Mouse (Mus musculus) gastrocnemius, postnatal 36 days (tissue): ENCODE data around the gene Mettl7a2. TPM values are rescaled to one million over a fixed set of nuclear protein-coding genes. Genes with fewer than 3 reads are reported as not detected.
"Not testable (repeated sequence)": the region's sequence is repeated elsewhere in the genome, so short reads cannot be mapped to it uniquely, and the experiment has no call there.

Experiments
- DNase-seq, 2 experiments: peaks; one replicate each; pipeline ENCODE4 v3.0.0; 2022
- intact Hi-C: fragments of 180-260 bp; cut with DNase I; formaldehyde crosslinking; loops from one replicate; pipeline ENCODE4 v1.15.1; 2025
- long read RNA-seq, 2 experiments: library from polyadenylated mRNA; stranded (forward); transcript quantifications; one replicate each; pipeline ENCODE4 v2.0.0; 2021
- total RNA-seq, 2 experiments: library from RNA; stranded (reverse); gene quantifications; 2 replicates each; pipeline ENCODE4 v1.2.3; 2021

Gene Mettl7a2
- under 1 TPM; 0.20 to 0.25 TPM for total RNA-seq
- long read RNA-seq, experiment 1: 0 reads
- long read RNA-seq, experiment 2: 0 reads

DNA sequence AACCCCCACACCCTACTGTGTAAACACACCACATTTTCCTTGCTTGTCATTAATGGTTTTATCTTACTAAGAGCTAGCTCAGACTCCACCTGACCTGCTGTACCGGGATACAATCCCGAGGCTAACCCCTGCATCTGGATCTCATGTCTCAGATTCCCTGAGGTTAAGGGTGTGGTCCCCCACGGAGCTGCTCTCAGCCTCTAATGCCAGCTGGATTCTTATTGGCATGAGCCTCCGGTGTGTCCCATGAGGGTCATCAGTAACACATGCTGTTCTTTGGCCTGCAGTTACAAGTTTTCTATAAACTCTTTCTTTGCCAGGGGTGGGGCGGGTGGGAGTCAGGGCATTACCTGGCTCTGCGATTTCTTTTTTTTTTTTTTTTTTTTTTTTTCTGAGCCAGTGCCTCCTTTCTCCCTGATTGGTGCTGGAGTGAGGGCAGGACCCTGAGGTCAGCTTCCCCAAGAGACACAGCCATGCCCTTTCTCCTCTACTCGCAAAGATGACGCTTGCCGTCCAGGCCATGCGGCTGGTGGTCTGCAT, at the start of gene Mettl7a2, which contains the start of gene Methig1:
Gene Mettl7a2 (plus strand): TSS at position 490 of the 540 bp plus-strand sequence.
Gene Methig1 (plus strand): TSS at position 439 of the 540 bp plus-strand sequence.
- intact Hi-C loops: no loop called here
- no peak for DNase-seq

DNA sequence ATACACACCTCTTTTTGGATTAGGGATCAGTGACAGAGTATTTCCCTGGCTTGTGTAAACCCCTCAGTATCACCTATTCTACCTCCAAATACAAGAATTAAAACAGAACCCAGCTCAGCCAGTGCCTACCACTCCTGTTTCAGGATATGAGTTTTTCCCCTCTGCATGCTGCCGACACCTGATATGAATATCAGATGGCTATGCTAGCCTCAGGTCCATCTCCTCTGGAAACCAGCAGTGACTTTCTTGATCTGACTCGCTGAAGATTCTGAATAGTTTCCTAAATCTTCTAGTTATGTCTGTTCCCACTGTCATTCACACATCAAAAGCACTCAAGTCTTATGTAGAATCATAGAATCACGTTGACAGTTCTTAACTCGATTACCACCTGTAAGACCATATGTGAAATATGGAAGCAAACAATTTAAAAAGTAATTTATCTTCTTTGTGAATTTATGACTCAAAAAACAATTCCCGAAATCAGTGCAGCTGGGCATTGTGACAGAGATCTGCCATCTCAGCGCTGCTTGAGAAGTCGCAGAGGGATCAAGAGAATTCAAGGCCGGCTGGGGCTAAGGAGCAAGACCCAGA, 49.5 kb upstream of the Mettl7a2 start:
- intact Hi-C loops: no loop called here
- DNase-seq: no peak

GRCm38 (mm10) chr15:100304019-100304991, 48.7 kb upstream of the Mettl7a2 start, which contains the start of gene Mettl7a1:
Gene Mettl7a1 (plus strand): TSS chr15:100304140.
- peak; percentile 82 to 84 for DNase-seq
- intact Hi-C loops: no loop called here

DNA sequence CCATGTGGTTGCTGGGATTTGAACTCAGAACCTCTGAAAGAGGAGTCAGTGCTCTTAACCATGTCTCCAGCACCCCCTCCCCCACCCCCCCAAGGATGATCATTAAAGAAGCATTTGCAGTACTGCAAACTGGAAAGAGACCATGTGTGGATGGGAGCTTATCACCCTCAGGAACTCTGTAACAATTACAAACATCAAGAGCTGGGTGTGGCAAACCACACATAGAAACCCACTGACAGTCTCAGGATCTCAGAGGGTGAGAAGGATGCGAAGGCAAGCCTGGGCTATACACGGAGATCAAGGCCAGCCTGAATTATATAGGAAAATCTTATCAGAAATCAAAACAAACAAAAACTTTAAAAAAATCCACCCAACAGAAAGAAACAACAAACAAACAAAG, 46.8 kb upstream of the Mettl7a2 start:
- DNase-seq: no peak
- intact Hi-C loops: no loop called here

DNA sequence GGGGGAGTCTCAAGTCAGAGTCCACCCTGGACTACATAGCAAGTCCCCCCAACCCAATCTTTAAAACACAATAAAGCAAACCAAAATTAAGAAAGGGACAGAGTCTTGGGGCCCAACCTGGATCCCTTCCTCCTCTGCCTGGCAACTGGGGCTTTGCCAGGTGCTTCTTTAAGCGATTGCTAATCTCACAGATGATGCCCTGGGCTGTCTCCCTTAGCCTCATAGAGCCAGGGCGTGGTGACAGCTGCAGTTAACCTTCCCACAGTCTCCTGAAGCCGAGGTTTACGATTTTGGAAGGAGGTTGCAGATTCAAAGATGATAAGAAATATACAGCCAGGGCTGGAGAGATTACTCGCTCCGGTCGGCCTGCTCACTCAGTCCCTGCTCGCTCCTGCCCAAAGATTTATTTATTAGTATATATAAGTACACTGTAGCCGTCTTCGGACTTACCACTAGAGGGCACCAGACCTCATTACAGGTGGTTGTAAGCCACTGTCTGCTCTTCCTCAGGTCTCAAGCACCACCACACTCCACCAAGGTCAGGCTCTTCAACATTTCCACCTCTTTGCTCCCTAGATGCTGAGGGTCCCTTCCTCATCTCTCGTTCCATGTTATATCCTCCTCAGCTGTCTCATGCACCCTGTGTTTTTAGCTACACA, 45.4 kb upstream of the Mettl7a2 start:
- DNase-seq, intact Hi-C loops: not testable (repeated sequence)

DNA sequence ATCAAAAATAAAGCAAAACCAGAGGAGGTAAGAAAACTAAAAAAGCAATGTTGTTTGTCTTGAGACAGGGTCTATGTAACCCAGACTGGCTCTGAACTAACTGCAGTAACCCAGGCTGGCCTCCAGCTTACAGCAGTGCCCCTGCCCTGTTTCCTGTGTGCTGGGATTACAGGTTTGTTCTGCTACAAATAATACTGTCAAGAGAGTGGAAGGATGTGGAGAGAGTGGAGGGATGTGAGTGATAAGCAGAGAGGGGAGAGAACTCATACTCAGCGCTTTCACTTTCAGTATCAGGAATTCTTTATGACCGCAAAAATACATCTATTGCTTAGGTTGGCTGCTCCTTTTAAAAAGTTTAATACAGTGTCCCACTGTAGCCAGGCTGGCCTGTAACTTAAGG, 40.7 kb upstream of the Mettl7a2 start:
- intact Hi-C loops: no loop called here
- DNase-seq: no peak

- DNase-seq: no peak
- intact Hi-C loops: loop anchor here (5.0 kb wide), 1 partner anchor 47 kb away; no protein-coding TSS in a partner anchor
Observed at GRCm38 (mm10) chr15:100314448-100315145, 38.4 kb upstream of the Mettl7a2 start.

DNA sequence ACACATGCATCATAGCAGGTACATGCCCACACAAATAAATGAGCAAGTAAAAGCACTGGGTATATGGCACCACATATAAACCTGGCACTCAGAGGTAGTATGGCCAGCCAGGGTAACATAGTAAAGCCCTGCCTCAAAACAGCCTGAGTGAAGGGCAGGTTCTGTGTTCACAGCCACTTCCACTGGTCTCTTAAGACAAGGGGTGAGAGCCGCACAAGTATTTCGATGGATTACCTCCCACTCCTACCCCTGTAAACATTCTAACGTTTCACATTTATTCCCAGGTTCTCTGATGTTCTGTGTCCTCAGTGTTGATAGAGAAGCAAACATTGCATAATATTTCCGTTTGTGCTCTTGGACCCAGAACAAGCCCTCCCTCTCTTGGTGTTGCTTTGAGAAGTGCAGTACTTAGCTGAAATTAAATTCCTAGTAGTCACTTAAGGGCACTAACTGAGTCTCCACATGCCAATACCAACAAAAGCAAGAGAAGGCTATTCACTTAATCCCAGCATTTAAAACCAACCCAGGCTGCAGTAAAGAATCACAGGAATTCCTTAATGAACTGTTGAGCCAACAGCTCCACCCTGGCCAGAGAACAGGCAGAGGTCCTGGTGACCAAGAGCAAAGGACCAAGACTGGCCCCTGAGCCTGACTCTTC, 34.9 kb upstream of the Mettl7a2 start:
- intact Hi-C loops: loop anchor here (5.0 kb wide), 1 partner anchor 51 kb away; no protein-coding TSS in a partner anchor
- not testable (repeated sequence) for DNase-seq

DNA sequence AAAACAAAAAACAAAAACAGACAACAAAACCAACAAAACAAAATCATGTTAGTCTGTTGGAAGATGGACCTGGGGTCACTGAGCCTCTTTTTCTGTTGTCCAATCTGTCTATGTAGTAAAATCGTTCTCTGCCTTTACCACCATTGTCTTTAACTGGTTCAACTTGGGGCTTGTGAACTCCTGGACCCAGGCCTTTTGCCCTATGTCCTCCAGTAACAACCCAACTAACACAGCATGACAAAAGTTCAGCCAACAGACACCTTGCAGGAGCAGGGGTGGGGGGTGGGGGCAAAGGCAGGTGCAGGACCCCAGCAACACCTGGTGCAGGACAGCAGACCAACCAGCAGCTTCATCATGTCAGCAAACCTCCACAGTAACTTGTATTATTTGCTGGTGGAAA, 33.1 kb upstream of the Mettl7a2 start:
- intact Hi-C loops: loop anchor here (5.0 kb wide), 1 partner anchor 53 kb away; no protein-coding TSS in a partner anchor
- no peak for DNase-seq

DNA sequence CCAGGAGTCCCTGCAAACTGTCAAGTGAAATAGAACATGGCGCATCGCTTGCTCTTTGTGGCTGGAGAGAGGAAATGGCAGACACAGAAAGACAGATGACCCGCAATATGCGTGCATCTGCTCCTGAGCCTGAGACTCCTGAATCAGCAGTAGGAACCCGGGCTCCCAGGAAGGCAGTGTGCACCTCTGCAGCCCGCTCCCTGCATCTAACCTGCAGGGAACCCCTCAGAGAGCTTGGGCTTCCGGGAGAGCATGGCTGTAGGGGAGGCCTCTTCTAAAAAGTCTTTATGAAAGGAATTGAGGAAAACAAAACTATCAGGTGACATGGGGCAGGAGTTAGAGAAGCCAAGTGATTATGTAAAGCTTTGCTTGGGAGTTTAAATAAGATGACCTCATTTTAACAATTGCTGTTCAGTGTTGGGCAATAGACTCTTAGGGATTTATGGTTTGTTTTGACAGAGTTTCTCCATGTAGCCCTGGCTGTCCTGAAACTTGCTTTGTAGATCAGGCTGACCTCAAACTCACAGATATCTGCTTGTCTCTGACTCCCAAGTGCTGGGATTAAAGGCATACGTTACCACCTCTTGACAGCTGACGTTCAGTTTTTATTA, 32.6 kb upstream of the Mettl7a2 start:
- DNase-seq: no peak
- intact Hi-C loops: no loop called here

DNA sequence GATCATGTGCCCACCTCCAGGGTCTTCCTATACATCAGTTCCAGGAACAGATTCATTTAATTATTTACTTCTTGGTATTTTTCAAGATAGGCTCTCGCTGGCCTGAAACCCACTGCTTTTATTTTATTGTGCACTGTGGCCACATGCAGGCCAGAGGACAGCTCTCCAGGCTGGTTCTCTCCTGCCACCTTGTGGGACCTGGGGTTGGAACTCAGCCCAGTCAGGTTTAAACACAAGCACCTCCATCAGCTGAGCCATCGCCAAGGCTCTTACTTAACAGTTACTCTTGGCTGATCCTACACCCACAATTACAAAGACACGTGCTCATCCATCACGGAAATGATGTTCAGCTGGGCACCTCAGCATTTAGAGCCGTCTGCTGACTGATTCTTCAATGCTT, 31.9 kb upstream of the Mettl7a2 start:
- intact Hi-C loops: no loop called here
- DNase-seq: peak in 1 of 2 experiments; percentile 28

DNA sequence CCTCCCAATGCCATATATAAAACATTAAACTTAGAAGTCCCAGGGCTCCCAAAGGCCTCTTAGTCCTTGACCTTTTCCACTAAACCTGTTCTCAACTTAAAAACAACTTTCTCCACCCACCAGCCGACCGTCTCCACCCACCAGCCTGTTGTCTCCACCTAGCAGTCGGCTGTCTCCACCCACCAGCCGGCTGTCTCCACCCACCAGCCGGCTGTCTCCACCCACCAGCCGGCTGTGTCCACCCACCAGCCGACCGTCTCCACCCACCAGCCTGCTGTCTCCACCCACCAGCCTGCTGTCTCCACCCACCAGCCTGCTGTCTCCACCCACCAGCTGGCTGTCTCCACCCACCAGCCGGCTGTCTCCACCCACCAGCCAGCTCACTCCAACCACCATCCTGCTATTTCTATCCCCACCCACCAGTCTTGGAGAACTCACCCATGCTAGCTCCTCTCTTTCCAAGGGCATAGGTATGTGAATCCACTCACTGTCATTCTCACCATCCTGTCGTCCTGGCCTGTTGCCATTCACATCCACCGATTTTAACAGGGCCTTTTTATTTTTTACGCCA, 28.9 kb upstream of the Mettl7a2 start:
- intact Hi-C loops: no loop called here
- DNase-seq: no peak

- intact Hi-C loops: no loop called here
- no peak for DNase-seq
Observed at GRCm38 (mm10) chr15:100325235-100325634, 27.8 kb upstream of the Mettl7a2 start.

DNA sequence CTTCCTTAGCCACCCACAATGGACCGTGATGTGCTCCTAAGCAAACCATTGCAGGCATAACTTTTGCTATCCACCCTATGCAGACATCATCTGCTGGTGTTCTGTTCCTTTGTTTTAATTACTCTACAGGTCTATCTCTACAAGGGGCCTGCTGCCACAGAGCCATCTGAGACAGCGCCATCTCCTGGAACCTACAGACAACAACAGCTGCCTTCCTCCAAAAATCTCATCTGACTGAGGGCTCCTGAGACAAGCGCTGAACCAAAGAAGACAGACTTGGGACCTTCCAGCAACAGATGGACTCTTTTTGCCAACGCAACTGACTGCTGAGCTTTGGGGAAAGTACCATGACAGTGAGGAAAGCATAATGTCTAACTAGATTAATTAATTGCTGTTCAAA, 24.9 kb upstream of the Mettl7a2 start:
- DNase-seq, intact Hi-C loops: not testable (repeated sequence)

DNA sequence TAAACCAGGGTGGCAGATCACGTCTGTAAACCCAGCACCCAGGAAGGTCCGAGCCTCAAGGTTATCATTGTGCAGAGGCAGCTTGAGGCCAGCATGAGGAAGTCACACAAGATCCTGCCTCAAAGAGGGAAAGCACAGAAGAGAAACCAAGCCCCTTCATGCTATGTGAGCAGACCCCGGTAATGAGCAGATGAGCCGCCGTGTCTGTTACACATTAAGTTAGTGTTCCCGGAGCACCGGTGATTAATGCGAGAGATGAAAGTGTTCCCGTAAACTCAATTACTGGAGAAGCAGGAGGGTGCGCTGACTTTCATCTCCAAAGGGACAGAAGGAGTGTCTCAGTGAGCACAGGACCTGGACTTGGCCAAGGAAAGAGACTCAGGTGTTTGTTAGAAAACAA, 23.7 kb upstream of the Mettl7a2 start:
- DNase-seq, intact Hi-C loops: not testable (repeated sequence)

GRCm38 (mm10) chr15:100330739-100331138, 22.3 kb upstream of the Mettl7a2 start:
- no peak for DNase-seq
- intact Hi-C loops: no loop called here

GRCm38 (mm10) chr15:100332077-100332961, 20.7 kb upstream of the Mettl7a2 start:
- DNase-seq, intact Hi-C loops: not testable (repeated sequence)
